8 mouse cellular contexts compared by ENCODE assay signal in the genomic region with DNA sequence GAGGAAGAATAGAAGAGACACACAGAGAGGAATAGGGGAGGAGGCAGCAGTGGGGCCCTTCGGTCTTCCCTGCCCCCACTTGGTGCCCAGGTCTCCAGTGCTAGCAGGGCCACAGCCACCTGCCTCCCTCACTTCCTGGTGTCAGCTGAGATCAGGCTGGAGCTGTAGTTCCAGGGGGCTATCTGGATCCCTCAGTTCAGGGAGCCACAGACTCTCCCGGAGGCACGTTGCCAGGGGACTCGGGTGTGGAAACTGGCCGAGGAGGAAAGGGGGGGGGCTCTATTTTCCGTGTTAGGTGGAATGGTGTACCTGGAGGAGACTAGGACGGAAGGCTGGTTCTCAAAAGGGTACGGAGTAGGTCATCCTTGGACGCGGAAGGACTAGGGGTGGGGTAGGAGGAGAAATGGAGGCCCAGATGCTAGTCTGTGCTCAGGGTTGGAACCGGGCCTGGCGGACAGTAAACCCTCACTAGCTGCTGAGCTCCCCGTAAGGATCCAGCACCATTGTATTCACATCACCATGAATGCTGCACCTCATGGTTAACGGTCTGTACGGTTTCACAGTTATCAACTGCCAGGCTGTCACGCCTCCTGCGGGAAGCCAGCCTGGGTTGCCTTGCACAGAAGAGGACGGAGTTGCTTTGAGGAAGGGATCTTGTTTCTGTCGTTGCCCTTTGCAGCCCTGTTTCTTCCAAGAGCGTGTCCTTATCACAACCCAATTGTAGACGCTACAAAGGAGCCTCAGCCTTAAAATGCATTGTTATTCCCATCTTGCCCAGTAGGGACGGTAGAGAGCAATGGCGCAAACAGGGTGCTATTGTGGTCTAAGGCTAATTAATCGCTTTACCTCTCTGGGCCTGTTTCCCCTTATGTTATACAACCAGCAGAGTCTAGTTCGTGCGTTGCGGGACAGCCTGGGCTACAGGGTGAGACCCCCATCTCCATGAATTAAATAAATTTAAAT. TPM values are rescaled to one million over a fixed set of nuclear protein-coding genes. Genes with fewer than 3 reads are reported as not detected.
A peak's percentile ranks its signal among the peaks of the same experiment; 100 is the strongest.
DNase-seq lines count a peak whose midpoint lies in the region; ATAC-seq and TF ChIP-seq lines count a peak whose summit lies in the region.

No protein-coding gene starts in this region.

- peak; percentile 100 for TF ChIP-seq CTCF in liver, embryonic 14.5 days (IDR thresholded peaks at IDR 0.05; ENCODE audit: low read depth)

- peaks cover 13% of the 10 kb centered on the region for H3K36me3 ChIP-seq in ES-E14 (ENCODE audit: control insufficient read depth, insufficient read depth, low read length, poor library complexity, severe bottlenecking)
- H3K36me3 ChIP-seq in heart, embryonic 11.5 days (ENCODE audit: control insufficient read depth, insufficient read depth, low read length): peaks cover 11% of the 10 kb centered on the region
- peaks cover 19% of the 10 kb centered on the region for H3K36me3 ChIP-seq in kidney, embryonic 15.5 days
- H3K36me3 ChIP-seq in liver, embryonic 14.5 days (replicated peaks; ENCODE audit: control insufficient read depth, insufficient read depth, low read depth): peaks cover 5% of the 10 kb centered on the region
- peaks cover 10% of the 10 kb centered on the region for H3K36me3 ChIP-seq in neural tube, embryonic 11.5 days (ENCODE audit: control insufficient read depth, insufficient read depth, low read length)

- H3K9me3 ChIP-seq in ES-E14 (ENCODE audit: control insufficient read depth, insufficient read depth, low read depth, low read length): no peaks in the 10 kb centered on the region
- H3K9me3 ChIP-seq in heart, embryonic 11.5 days (replicated peaks; ENCODE audit: control insufficient read depth, low read length): no peaks in the 10 kb centered on the region; the same call in 1 of the 2 replicates
- H3K9me3 ChIP-seq in kidney, embryonic 15.5 days (replicated peaks): no peaks in the 10 kb centered on the region
- no peaks in the 10 kb centered on the region for H3K9me3 ChIP-seq in liver, embryonic 14.5 days (ENCODE audit: control insufficient read depth, low read length)
- no peaks in the 10 kb centered on the region for H3K9me3 ChIP-seq in neural tube, embryonic 11.5 days (ENCODE audit: control insufficient read depth, low read length)

- peak overlapping the region; percentile 60 for H3K9ac ChIP-seq in ES-E14 (ENCODE audit: insufficient read depth, low read depth, low read length, poor library complexity, severe bottlenecking)
- peak overlapping the region; percentile 0; the same call in 1 of the 2 replicates for H3K9ac ChIP-seq in heart, embryonic 11.5 days (ENCODE audit: low read depth, low read length)
- peak overlapping the region; percentile 50; the same call in 1 of the 2 replicates for H3K9ac ChIP-seq in kidney, embryonic 15.5 days
- H3K9ac ChIP-seq in liver, embryonic 14.5 days (replicated peaks): peak overlapping the region; percentile 43
- no peak overlapping the region for H3K9ac ChIP-seq in neural tube, embryonic 11.5 days (ENCODE audit: low read length)

- TF ChIP-seq EP300 in liver, embryonic 14.5 days (IDR thresholded peaks at IDR 0.05; ENCODE audit: low read depth): no peak

- H3K27me3 ChIP-seq in heart, embryonic 11.5 days (ENCODE audit: control insufficient read depth, insufficient read depth, low read length): peaks cover 5% of the 10 kb centered on the region
- peaks cover 6% of the 10 kb centered on the region; the same call in 1 of the 2 replicates for H3K27me3 ChIP-seq in kidney, embryonic 15.5 days
- 0 out of 2 replicates have a peak, but pooled peaks cover 3% of the 10 kb centered on the region for H3K27me3 ChIP-seq in liver, embryonic 14.5 days (ENCODE audit: control insufficient read depth, insufficient read depth, low read length)
- no peaks in the 10 kb centered on the region for H3K27me3 ChIP-seq in neural tube, embryonic 11.5 days (ENCODE audit: control insufficient read depth, insufficient read depth, low read length)

- ATAC-seq in common myeloid progenitor, adult 5-6 weeks (replicated peaks; ENCODE audit: low read depth, poor library complexity, severe bottlenecking): peak; percentile 30
- ATAC-seq in heart, embryonic 11.5 days (replicated peaks; ENCODE audit: insufficient number of reproducible peaks, low FRiP score, low TSS enrichment): no peak
- ATAC-seq in kidney, embryonic 15.5 days (replicated peaks; ENCODE audit: low FRiP score): no peak
- peak; percentile 8; the same call in 1 of the 2 replicates for ATAC-seq in liver, embryonic 14.5 days (ENCODE audit: insufficient read depth)
- ATAC-seq in neural tube, embryonic 11.5 days (ENCODE audit: insufficient read depth, low FRiP score, low TSS enrichment): no peak

- in situ Hi-C loops in ES-E14 (cut with MboI; ENCODE audit: low sequenced_read_pairs in 2 of 2, unreplicated experiment in 2 of 2): no loop called here

- peak overlapping the region; percentile 31 for H3K27ac ChIP-seq in ES-E14 (ENCODE audit: insufficient read depth, low read depth, low read length, poor library complexity, severe bottlenecking)
- peak overlapping the region; percentile 85 for H3K27ac ChIP-seq in heart, embryonic 11.5 days (ENCODE audit: low read depth, low read length)
- H3K27ac ChIP-seq in kidney, embryonic 15.5 days: peak overlapping the region; percentile 80
- peak overlapping the region; percentile 81 for H3K27ac ChIP-seq in liver, embryonic 14.5 days
- no peak overlapping the region for H3K27ac ChIP-seq in neural tube, embryonic 11.5 days (ENCODE audit: low read depth, low read length)

- H3K4me2 ChIP-seq in heart, embryonic 11.5 days: peak overlapping the region; percentile 86
- H3K4me2 ChIP-seq in kidney, embryonic 15.5 days: 0 out of 2 replicates have a peak overlapping the region, but pooled peaks have one; percentile 88
- peak overlapping the region; percentile 87 for H3K4me2 ChIP-seq in liver, embryonic 14.5 days (ENCODE audit: low read depth)
- peak overlapping the region; percentile 74; the same call in 1 of the 2 replicates for H3K4me2 ChIP-seq in neural tube, embryonic 11.5 days (ENCODE audit: low read depth)

- H3K4me1 ChIP-seq in ES-E14 (ENCODE audit: control insufficient read depth in 2 of 2, insufficient read depth in 2 of 2, low read length in 2 of 2, poor library complexity in 1 of 2): peaks cover 0 to 21% of the 10 kb centered on the region in 2 experiments; a peak in 1 of 4 replicates
- H3K4me1 ChIP-seq in heart, embryonic 11.5 days (ENCODE audit: control insufficient read depth, insufficient read depth, low read length): peaks cover 24% of the 10 kb centered on the region
- peaks cover 34% of the 10 kb centered on the region for H3K4me1 ChIP-seq in kidney, embryonic 15.5 days
- H3K4me1 ChIP-seq in liver, embryonic 14.5 days (replicated peaks; ENCODE audit: control insufficient read depth in 2 of 2, insufficient read depth in 2 of 2, low read length in 1 of 2): peaks cover 38 to 40% of the 10 kb centered on the region in 2 experiments
- 0 out of 2 replicates have a peak, but pooled peaks cover 6% of the 10 kb centered on the region for H3K4me1 ChIP-seq in neural tube, embryonic 11.5 days (ENCODE audit: control insufficient read depth, insufficient read depth, low read length)

- DNase-seq in 3T3-L1 (ENCODE audit: low read depth, low spot score) (peak; percentile 70), ES-E14 (ENCODE audit: low read depth, low spot score) (no peak)
- peak; percentile 84 to 88 (median 84) for DNase-seq in liver, embryonic 14.5 days (ENCODE audit: low read depth in 3 of 3, low spot score in 3 of 3)
- peak; percentile 59 for DNase-seq in neural tube, embryonic 11.5 days (ENCODE audit: low spot score)
- peak; percentile 68 for DNase-seq in thymus, postnatal 4 days

- peak overlapping the region; percentile 72 to 74; a peak in 3 of 4 replicates for H3K4me3 ChIP-seq in ES-E14 (ENCODE audit: insufficient read depth in 1 of 2, low read depth in 1 of 2, low read length in 2 of 2, poor library complexity in 1 of 2, severe bottlenecking in 1 of 2)
- H3K4me3 ChIP-seq in heart, embryonic 11.5 days (ENCODE audit: low read depth, low read length): no peak overlapping the region; the same call in 1 of the 2 replicates
- H3K4me3 ChIP-seq in kidney, embryonic 15.5 days (replicated peaks): no peak overlapping the region; the same call in 1 of the 2 replicates
- H3K4me3 ChIP-seq in liver, embryonic 14.5 days (ENCODE audit: insufficient read depth in 1 of 2, low read depth in 2 of 2, low read length in 2 of 2): peak overlapping the region; percentile 13 to 55
- H3K4me3 ChIP-seq in neural tube, embryonic 11.5 days (ENCODE audit: low read depth, low read length): no peak overlapping the region

- 41% methylated on average over 27 of the region's 27 CpGs for WGBS in heart, embryonic 11.5 days (ENCODE audit: insufficient replicate concordance)
- WGBS in kidney, embryonic 15.5 days: 53% methylated on average over 27 of the region's 27 CpGs
- 22% methylated on average over 27 of the region's 27 CpGs for WGBS in liver, embryonic 14.5 days (ENCODE audit: insufficient replicate concordance)
- 54% methylated on average over 27 of the region's 27 CpGs for WGBS in neural tube, embryonic 11.5 days

RNA-seq across cellular contexts. Expression of a gene that starts 1.5 kb away (rescaled TPM):
- 70.2 and 108 TPM in 2 replicates for total RNA-seq in ES-E14 (2012; rRNA removed)
- total RNA-seq in common myeloid progenitor, adult 5-6 weeks (2017): 16.8 and 17.5 TPM in 2 replicates
- polyA plus RNA-seq in heart, embryonic 11.5 days (2014; fragmentation: Nextera tagmentation; extraction: Ambion mirVana): 28.4 and 32.1 TPM in 2 replicates
- polyA plus RNA-seq in kidney, embryonic 15.5 days (2015; fragmentation: Nextera tagmentation; extraction: Ambion mirVana): 46.5 and 54.6 TPM in 2 replicates
- polyA plus RNA-seq in liver, embryonic 14.5 days (2012; rRNA removed): 18.1 and 19.3 TPM in 2 replicates
- polyA plus RNA-seq in liver, embryonic 14.5 days (2014; fragmentation: Nextera tagmentation; extraction: Ambion mirVana): 9.5 and 10.8 TPM in 2 replicates
- polyA plus RNA-seq in neural tube, embryonic 11.5 days (2014; fragmentation: Nextera tagmentation; extraction: Ambion mirVana): 36.6 and 42.3 TPM in 2 replicates

RNA-seq across cellular contexts. Expression of a gene that starts 5.7 kb away (rescaled TPM):
- total RNA-seq in ES-E14 (2012; rRNA removed): 8.4 and 17.7 TPM in 2 replicates
- not detected in 2 replicates for total RNA-seq in common myeloid progenitor, adult 5-6 weeks (2017)
- polyA plus RNA-seq in heart, embryonic 11.5 days (2014; fragmentation: Nextera tagmentation; extraction: Ambion mirVana): 4.6 and 5.2 TPM in 2 replicates
- polyA plus RNA-seq in kidney, embryonic 15.5 days (2015; fragmentation: Nextera tagmentation; extraction: Ambion mirVana): 6.5 and 7.1 TPM in 2 replicates
- 1.0 and 1.6 TPM in 2 replicates for polyA plus RNA-seq in liver, embryonic 14.5 days (2012; rRNA removed)
- polyA plus RNA-seq in liver, embryonic 14.5 days (2014; fragmentation: Nextera tagmentation; extraction: Ambion mirVana): 1.7 and 1.9 TPM in 2 replicates
- 5.8 and 6.3 TPM in 2 replicates for polyA plus RNA-seq in neural tube, embryonic 11.5 days (2014; fragmentation: Nextera tagmentation; extraction: Ambion mirVana)

RNA-seq across cellular contexts. Expression of a gene that starts 7.0 kb away (rescaled TPM):
- 1.2 and 1.5 TPM in 2 replicates for total RNA-seq in ES-E14 (2012; rRNA removed)
- 0.15 TPM in 1 of 2 replicates, not detected in the other for total RNA-seq in common myeloid progenitor, adult 5-6 weeks (2017)
- polyA plus RNA-seq in heart, embryonic 11.5 days (2014; fragmentation: Nextera tagmentation; extraction: Ambion mirVana): 0.97 and 1.0 TPM in 2 replicates
- 1.7 and 1.8 TPM in 2 replicates for polyA plus RNA-seq in kidney, embryonic 15.5 days (2015; fragmentation: Nextera tagmentation; extraction: Ambion mirVana)
- polyA plus RNA-seq in liver, embryonic 14.5 days (2012; rRNA removed): 1.2 and 1.3 TPM in 2 replicates
- polyA plus RNA-seq in liver, embryonic 14.5 days (2014; fragmentation: Nextera tagmentation; extraction: Ambion mirVana): 0.40 and 0.52 TPM in 2 replicates
- polyA plus RNA-seq in neural tube, embryonic 11.5 days (2014; fragmentation: Nextera tagmentation; extraction: Ambion mirVana): 0.77 and 1.1 TPM in 2 replicates

RNA-seq across cellular contexts. Expression of a gene that starts 45.2 kb away (rescaled TPM):
- total RNA-seq in ES-E14 (2012; rRNA removed): 7.7 and 8.4 TPM in 2 replicates
- 6.1 and 11.1 TPM in 2 replicates for total RNA-seq in common myeloid progenitor, adult 5-6 weeks (2017)
- polyA plus RNA-seq in heart, embryonic 11.5 days (2014; fragmentation: Nextera tagmentation; extraction: Ambion mirVana): 11.9 and 13.4 TPM in 2 replicates
- 15.6 and 19.5 TPM in 2 replicates for polyA plus RNA-seq in kidney, embryonic 15.5 days (2015; fragmentation: Nextera tagmentation; extraction: Ambion mirVana)
- polyA plus RNA-seq in liver, embryonic 14.5 days (2012; rRNA removed): 2.8 and 3.3 TPM in 2 replicates
- 3.1 and 3.2 TPM in 2 replicates for polyA plus RNA-seq in liver, embryonic 14.5 days (2014; fragmentation: Nextera tagmentation; extraction: Ambion mirVana)
- polyA plus RNA-seq in neural tube, embryonic 11.5 days (2014; fragmentation: Nextera tagmentation; extraction: Ambion mirVana): 17.3 and 17.6 TPM in 2 replicates

RNA-seq across cellular contexts. Expression of a gene that starts 45.5 kb away (rescaled TPM):
- 484 and 561 TPM in 2 replicates for total RNA-seq in ES-E14 (2012; rRNA removed)
- total RNA-seq in common myeloid progenitor, adult 5-6 weeks (2017): 63.1 and 84.2 TPM in 2 replicates
- polyA plus RNA-seq in heart, embryonic 11.5 days (2014; fragmentation: Nextera tagmentation; extraction: Ambion mirVana): 651 and 677 TPM in 2 replicates
- polyA plus RNA-seq in kidney, embryonic 15.5 days (2015; fragmentation: Nextera tagmentation; extraction: Ambion mirVana): 470 and 471 TPM in 2 replicates
- 119 and 215 TPM in 2 replicates for polyA plus RNA-seq in liver, embryonic 14.5 days (2012; rRNA removed)
- 276 and 284 TPM in 2 replicates for polyA plus RNA-seq in liver, embryonic 14.5 days (2014; fragmentation: Nextera tagmentation; extraction: Ambion mirVana)
- polyA plus RNA-seq in neural tube, embryonic 11.5 days (2014; fragmentation: Nextera tagmentation; extraction: Ambion mirVana): 403 and 406 TPM in 2 replicates

Comparison
In these comparisons a context has a peak if more than half of its experiments do, and no peak if none do; other contexts are left out.
1. H3K4me3 ChIP-seq: peak in ES-E14 (2 of 2) and liver, embryonic 14.5 days (2 of 2); none in heart, embryonic 11.5 days (single experiment), kidney, embryonic 15.5 days (single experiment) and neural tube, embryonic 11.5 days (single experiment).
2. ATAC-seq: peak in common myeloid progenitor, adult 5-6 weeks (single experiment) and liver, embryonic 14.5 days (single experiment); none in heart, embryonic 11.5 days (single experiment), kidney, embryonic 15.5 days (single experiment) and neural tube, embryonic 11.5 days (single experiment).
3. Peak in every context shown above with its lines, with median percentiles within 50 percentile points of each other: H3K4me2 ChIP-seq.